Mouse (Mus musculus): ENCODE data around the gene N4bp2l2. TPM values are rescaled to one million over a fixed set of nuclear protein-coding genes. Genes with fewer than 3 reads are reported as not detected.

N4bp2l2 gene
- polyA plus RNA-seq, 2 experiments: 35.0 to 57.3 TPM

- Histone ChIP-seq H3K27me3 (ENCODE audit: control insufficient read depth, insufficient read depth, low read length) (no peaks in the 10 kb centered on the region), H3K4me2 (replicated peaks; ENCODE audit: low read depth, low read length, severe bottlenecking) (no peak overlapping the region), H3K9me3 (ENCODE audit: control insufficient read depth, low read length) (no peaks in the 10 kb centered on the region), H3K4me3 (replicated peaks; ENCODE audit: low read length) (no peak overlapping the region), H3K9ac (ENCODE audit: low read depth, low read length, severe bottlenecking) (no peak overlapping the region), H3K36me3 (ENCODE audit: control insufficient read depth, insufficient read depth, low read length) (peaks cover 56% of the 10 kb centered on the region), H3K4me1 (ENCODE audit: control insufficient read depth, insufficient read depth, low read length) (no peaks in the 10 kb centered on the region), H3K27ac (replicated peaks; ENCODE audit: low read depth, low read length) (no peak overlapping the region)
- no peak for TF ChIP-seq POLR2A (IDR thresholded peaks at IDR 0.05; ENCODE audit: borderline replicate concordance, extremely low read depth, insufficient read depth, insufficient read length)
- DNase-seq (ENCODE audit: low spot score) (no peak), ATAC-seq (ENCODE audit: low FRiP score, low read depth) (no peak)
Measured at GRCm38 (mm10) chr5:150561376-150561775, 104.6 kb downstream of the N4bp2l2 start.

- Histone ChIP-seq H3K4me1 (ENCODE audit: control insufficient read depth, insufficient read depth, low read length) (no peaks in the 10 kb centered on the region), H3K9me3 (ENCODE audit: control insufficient read depth, low read length) (no peaks in the 10 kb centered on the region), H3K9ac (ENCODE audit: low read depth, low read length, severe bottlenecking) (no peak overlapping the region), H3K27ac (replicated peaks; ENCODE audit: low read depth, low read length) (no peak overlapping the region), H3K4me2 (replicated peaks; ENCODE audit: low read depth, low read length, severe bottlenecking) (no peak overlapping the region), H3K27me3 (ENCODE audit: control insufficient read depth, insufficient read depth, low read length) (no peaks in the 10 kb centered on the region), H3K4me3 (replicated peaks; ENCODE audit: low read length) (no peak overlapping the region), H3K36me3 (ENCODE audit: control insufficient read depth, insufficient read depth, low read length) (peaks cover 56% of the 10 kb centered on the region)
- no peak for TF ChIP-seq POLR2A (IDR thresholded peaks at IDR 0.05; ENCODE audit: borderline replicate concordance, extremely low read depth, insufficient read depth, insufficient read length)
- 94% methylated on average over 5 of the region's 5 CpGs for WGBS
- DNase-seq (ENCODE audit: low spot score): no peak
- no peak for ATAC-seq (ENCODE audit: low FRiP score, low read depth)
Measured at GRCm38 (mm10) chr5:150560851-150561250, 105.1 kb downstream of the N4bp2l2 start.

GRCm38 (mm10) chr5:150559519-150560103, 106.4 kb downstream of the N4bp2l2 start:
- TF ChIP-seq POLR2A (IDR thresholded peaks at IDR 0.05; ENCODE audit: borderline replicate concordance, extremely low read depth, insufficient read depth, insufficient read length): no peak
- no peak for ATAC-seq (ENCODE audit: low FRiP score, low read depth)
- Histone ChIP-seq H3K36me3 (ENCODE audit: control insufficient read depth, insufficient read depth, low read length) (peaks cover 59% of the 10 kb centered on the region), H3K4me3 (replicated peaks; ENCODE audit: low read length) (no peak overlapping the region), H3K9ac (ENCODE audit: low read depth, low read length, severe bottlenecking) (no peak overlapping the region), H3K4me1 (ENCODE audit: control insufficient read depth, insufficient read depth, low read length) (no peaks in the 10 kb centered on the region), H3K27me3 (ENCODE audit: control insufficient read depth, insufficient read depth, low read length) (no peaks in the 10 kb centered on the region), H3K27ac (replicated peaks; ENCODE audit: low read depth, low read length) (no peak overlapping the region), H3K4me2 (replicated peaks; ENCODE audit: low read depth, low read length, severe bottlenecking) (no peak overlapping the region), H3K9me3 (ENCODE audit: control insufficient read depth, low read length) (no peaks in the 10 kb centered on the region)
- WGBS: 94% methylated on average over 6 of the region's 6 CpGs
- no peak for DNase-seq (ENCODE audit: low spot score)

Other genes starting within 250 kb of the N4bp2l2 start
- not detected in 2 replicates for gene Zar1l, start 148.0 kb downstream of the N4bp2l2 start, polyA plus RNA-seq (2012; rRNA removed)
- gene Zar1l, start 148.0 kb downstream of the N4bp2l2 start, polyA plus RNA-seq (2014; fragmentation: Nextera tagmentation; extraction: Ambion mirVana): not detected in 2 replicates
- 20.6 and 25.9 TPM in 2 replicates for gene Brca2, start 143.6 kb downstream of the N4bp2l2 start, polyA plus RNA-seq (2012; rRNA removed)
- 15.9 and 19.6 TPM in 2 replicates for gene Brca2, start 143.6 kb downstream of the N4bp2l2 start, polyA plus RNA-seq (2014; fragmentation: Nextera tagmentation; extraction: Ambion mirVana)
- 5.9 and 6.1 TPM in 2 replicates for gene N4bp2l1, start 69.0 kb downstream of the N4bp2l2 start, polyA plus RNA-seq (2012; rRNA removed)
- 4.3 and 5.4 TPM in 2 replicates for gene N4bp2l1, start 69.0 kb downstream of the N4bp2l2 start, polyA plus RNA-seq (2014; fragmentation: Nextera tagmentation; extraction: Ambion mirVana)
- gene Pds5b, start 7.6 kb upstream of the N4bp2l2 start, polyA plus RNA-seq (2012; rRNA removed): 40.0 and 41.3 TPM in 2 replicates
- 41.6 and 47.6 TPM in 2 replicates for gene Pds5b, start 7.6 kb upstream of the N4bp2l2 start, polyA plus RNA-seq (2014; fragmentation: Nextera tagmentation; extraction: Ambion mirVana)

Measured in limb, embryonic 14.5 days (tissue).